Mouse (Mus musculus) lung, postnatal 0 days (tissue): ENCODE results near the gene Olfr94. TPM values are rescaled to one million over a fixed set of nuclear protein-coding genes. Genes with fewer than 3 reads are reported as not detected.
"Not testable (repeated sequence)": the region's sequence is repeated elsewhere in the genome, so short reads cannot be mapped to it uniquely, and the experiment has no call there.

Experiments used
- ATAC-seq: fragments of 200-750 bp; cut with Nextera tagmentation; 2 replicates; pipeline ENCODE4 v1.8.0; 2017; ENCODE audit warnings: moderate library complexity
- DNase-seq: peaks from one replicate; pipeline ENCODE4 v3.0.0-alpha.2; 2016; ENCODE audit warnings: low spot score
- H3K27ac ChIP-seq: fragments of 300-500 bp; sonication (generic); 2 replicates; pipeline ENCODE4 v1.5.1; 2014; ENCODE audit warnings: antibody characterized with exemption, mild to moderate bottlenecking, low read length, mixed read lengths
- H3K27me3 ChIP-seq: fragments of 300-500 bp; sonication (generic); replicated peaks from 2 replicates; pipeline ENCODE4 v1.6.1; 2014; ENCODE audit warnings: low read length, mixed read lengths; ENCODE audit not compliant: insufficient read depth
- H3K36me3 ChIP-seq: fragments of 300-500 bp; sonication (generic); 2 replicates; pipeline ENCODE4 v1.6.1; 2014; ENCODE audit warnings: low read length, mixed read lengths; ENCODE audit not compliant: insufficient read depth
- H3K4me1 ChIP-seq: fragments of 300-500 bp; sonication (generic); 2 replicates; pipeline ENCODE4 v1.6.1; 2014; ENCODE audit warnings: antibody characterized with exemption, low read depth, low read length, mixed read lengths; ENCODE audit not compliant: insufficient read depth
- H3K4me2 ChIP-seq: fragments of 300-500 bp; sonication (generic); replicated peaks from 2 replicates; pipeline ENCODE4 v1.6.1; 2014; ENCODE audit warnings: low read depth, mild to moderate bottlenecking, low read length, moderate library complexity, mixed read lengths
- H3K4me3 ChIP-seq: fragments of 300-500 bp; sonication (generic); 2 replicates; pipeline ENCODE4 v1.5.1; 2014; ENCODE audit warnings: low read depth, low read length
- H3K9ac ChIP-seq: fragments of 300-500 bp; sonication (generic); replicated peaks from 2 replicates; pipeline ENCODE4 v1.6.1; 2014; ENCODE audit warnings: low read depth, mild to moderate bottlenecking
- H3K9me3 ChIP-seq: fragments of 300-500 bp; sonication (generic); 2 replicates; pipeline ENCODE4 v1.6.1; 2016; ENCODE audit warnings: low read length, mixed read lengths
- CTCF ChIP-seq: IDR thresholded peaks from 2 replicates; pipeline ENCODE4 v1.5.1; 2016; ENCODE audit warnings: antibody characterized with exemption, mild to moderate bottlenecking
- EP300 ChIP-seq: IDR thresholded peaks from 2 replicates; pipeline ENCODE4 v1.6.1; 2016; ENCODE audit warnings: antibody characterized with exemption, mild to moderate bottlenecking, control low read depth
- WGBS: fragments of 180-500 bp; shearing (Covaris S2); extraction: QIAGEN DNeasy Blood & Tissue Kit; methylation state at CpG from one replicate; pipeline ENCODE4 v1.1.7; 2014; 5-methylcytosine and 5-hydroxymethylcytosine counted together
- polyA plus RNA-seq: library from polyadenylated mRNA; unstranded; fragments of >200 nt; fragmentation: Nextera tagmentation; extraction: Ambion mirVana; gene quantifications from 2 replicates; pipeline ENCODE4 v1.2.1, GENCODE M21; 2015

Gene Olfr94
- not detected in 2 replicates for polyA plus RNA-seq

- DNase-seq (no peak), ATAC-seq (no peak)
- H3K9me3 ChIP-seq, result no peaks in the 10 kb centered on the region
- H3K36me3 ChIP-seq, result no peaks in the 10 kb centered on the region
- no peak within 1 kb of the TSS for H3K9ac ChIP-seq
- no peak within 1 kb of the TSS for H3K4me3 ChIP-seq
- WGBS, result 63% methylated on average over 2 of the region's 2 CpGs
- H3K4me2 ChIP-seq, result no peak within 1 kb of the TSS
- H3K4me1 ChIP-seq, result no peaks in the 10 kb centered on the region
- no peak within 1 kb of the TSS for H3K27ac ChIP-seq
- H3K27me3 ChIP-seq, result peaks cover 13% of the 10 kb centered on the region
- no peak for TF ChIP-seq EP300
- no peak for TF ChIP-seq CTCF
Measured at GRCm38 (mm10) chr17:37200894-37201293, at the start of gene Olfr94. Gene Olfr94 (minus strand): TSS chr17:37200994.

GRCm38 (mm10) chr17:37250544-37250943 lies 49.8 kb upstream of the Olfr94 start:
- no peaks in the 10 kb centered on the region for H3K9me3 ChIP-seq
- H3K4me3 ChIP-seq, result no peak overlapping the region
- no peak for ATAC-seq
- H3K9ac ChIP-seq, result no peak overlapping the region
- no peaks in the 10 kb centered on the region for H3K4me1 ChIP-seq
- no peak overlapping the region for H3K4me2 ChIP-seq
- 22% methylated on average over 1 of the region's 1 CpGs for WGBS
- DNase-seq, result no peak
- no peaks in the 10 kb centered on the region for H3K27me3 ChIP-seq
- H3K27ac ChIP-seq, result no peak overlapping the region
- no peaks in the 10 kb centered on the region for H3K36me3 ChIP-seq
- TF ChIP-seq EP300 (no peak), CTCF (peak; percentile 48)

GRCm38 (mm10) chr17:37249460-37249859 lies 48.7 kb upstream of the Olfr94 start:
- no peaks in the 10 kb centered on the region for H3K27me3 ChIP-seq
- no peak overlapping the region for H3K27ac ChIP-seq
- H3K4me3 ChIP-seq, result no peak overlapping the region
- no peak overlapping the region for H3K4me2 ChIP-seq
- no peaks in the 10 kb centered on the region for H3K9me3 ChIP-seq
- no peaks in the 10 kb centered on the region for H3K36me3 ChIP-seq
- no peaks in the 10 kb centered on the region for H3K4me1 ChIP-seq
- TF ChIP-seq CTCF (no peak), EP300 (no peak)
- DNase-seq (no peak), ATAC-seq (no peak)
- H3K9ac ChIP-seq, result no peak overlapping the region

GRCm38 (mm10) chr17:37246715-37247114 lies 45.9 kb upstream of the Olfr94 start:
- Histone ChIP-seq H3K36me3 (no peaks in the 10 kb centered on the region), H3K9me3 (no peaks in the 10 kb centered on the region), H3K27ac (no peak overlapping the region), H3K27me3 (no peaks in the 10 kb centered on the region), H3K4me3 (no peak overlapping the region), H3K4me1 (no peaks in the 10 kb centered on the region), H3K9ac (no peak overlapping the region), H3K4me2 (no peak overlapping the region)
- ATAC-seq (no peak), DNase-seq (peak; percentile 21)
- no peak for TF ChIP-seq CTCF
- TF ChIP-seq EP300, result no peak
- WGBS, result 26% methylated on average over 5 of the region's 5 CpGs

GRCm38 (mm10) chr17:37242198-37242597 lies 41.4 kb upstream of the Olfr94 start:
- H3K4me2 ChIP-seq, result no peak overlapping the region
- ATAC-seq, result no peak
- H3K36me3 ChIP-seq, result no peaks in the 10 kb centered on the region
- no peak overlapping the region for H3K27ac ChIP-seq
- no peak overlapping the region for H3K9ac ChIP-seq
- WGBS, result 18% methylated on average over 3 of the region's 3 CpGs
- H3K9me3 ChIP-seq, result no peaks in the 10 kb centered on the region
- no peak for DNase-seq
- H3K4me3 ChIP-seq, result no peak overlapping the region
- H3K27me3 ChIP-seq, result no peaks in the 10 kb centered on the region
- no peak for TF ChIP-seq CTCF
- no peak for TF ChIP-seq EP300
- no peaks in the 10 kb centered on the region for H3K4me1 ChIP-seq

GRCm38 (mm10) chr17:37237230-37237629 lies 36.4 kb upstream of the Olfr94 start, which contains the start of gene Olfr97:
Gene Olfr97 (minus strand): TSS chr17:37237330.
- not testable (repeated sequence) for ATAC-seq, H3K9me3 ChIP-seq, H3K4me3 ChIP-seq, H3K4me2 ChIP-seq, H3K4me1 ChIP-seq, H3K9ac ChIP-seq, DNase-seq, H3K27me3 ChIP-seq, H3K36me3 ChIP-seq, H3K27ac ChIP-seq
- 85% methylated on average over 2 of the region's 2 CpGs for WGBS

- no peak for ATAC-seq
- DNase-seq, result no peak
- Histone ChIP-seq H3K4me3 (no peak overlapping the region), H3K36me3 (no peaks in the 10 kb centered on the region), H3K27me3 (no peaks in the 10 kb centered on the region), H3K4me2 (no peak overlapping the region), H3K9ac (no peak overlapping the region), H3K9me3 (no peaks in the 10 kb centered on the region; the same call in 1 of the 2 replicates), H3K27ac (no peak overlapping the region), H3K4me1 (no peaks in the 10 kb centered on the region)
- WGBS, result 22% methylated on average over 1 of the region's 1 CpGs
- TF ChIP-seq EP300 (no peak), CTCF (no peak)
Measured at GRCm38 (mm10) chr17:37221879-37222278, 21.1 kb upstream of the Olfr94 start.
